19 mouse cellular contexts compared by ENCODE assay signal in the genomic region with DNA sequence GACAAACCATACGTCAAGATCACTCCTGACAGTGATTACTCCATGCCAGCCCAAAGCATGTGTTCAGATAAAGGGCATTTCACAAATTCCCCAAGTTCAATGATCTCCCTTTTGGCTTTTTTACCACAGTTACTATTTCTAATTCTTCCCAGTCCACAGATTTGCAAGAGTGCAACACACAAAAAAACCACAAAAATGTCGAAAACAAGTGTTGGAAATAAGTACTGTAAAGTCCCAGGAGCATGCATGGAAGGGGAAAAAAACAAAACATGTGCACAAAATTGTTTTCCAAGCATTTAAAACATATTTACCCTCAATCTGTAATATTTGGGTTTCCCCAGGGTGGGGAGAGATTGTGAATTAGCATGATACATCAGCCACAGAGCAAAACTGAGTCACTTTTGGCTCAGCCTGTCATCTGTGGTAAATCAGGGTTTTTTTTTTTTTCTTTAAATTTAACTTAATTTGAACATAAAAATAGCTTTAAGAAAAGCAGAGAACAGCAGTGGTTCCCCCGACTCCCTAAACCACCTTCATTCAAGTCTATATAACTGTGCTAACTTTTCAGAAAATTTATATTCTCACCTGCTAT.
"Had no signal": no experiment of that assay in that cellular context is flagged by ENCODE, and none has a peak within 500 bp of the region (broad histone marks: within the 10 kb centered on the region; RNA-seq: fewer than 3 reads in every experiment).

No protein-coding gene starts in this region.

- H3K9ac ChIP-seq: liver, embryonic 12.5 days; liver, embryonic 15.5 days; lung, embryonic 15.5 days; midbrain, embryonic 13.5 days; neural tube, embryonic 13.5 days had no signal

- H3K4me2 ChIP-seq: liver, embryonic 12.5 days; liver, embryonic 15.5 days; lung, embryonic 15.5 days; midbrain, embryonic 13.5 days; neural tube, embryonic 13.5 days had no signal

- H3K4me3 ChIP-seq: left cerebral cortex, adult 2 months; liver, embryonic 12.5 days; liver, embryonic 15.5 days; lung, embryonic 15.5 days; megakaryocyte, embryonic 14.5 days; midbrain, embryonic 10.5 days; midbrain, embryonic 13.5 days; myocyte; neural tube, embryonic 13.5 days had no signal

- H3K27ac ChIP-seq: kidney, postnatal 0 days; left cerebral cortex, adult 2 months; liver, embryonic 12.5 days; liver, embryonic 15.5 days; lung, embryonic 15.5 days; midbrain, embryonic 10.5 days; midbrain, embryonic 13.5 days; neural tube, embryonic 13.5 days had no signal

- H3K27me3 ChIP-seq: liver, embryonic 12.5 days; liver, embryonic 15.5 days; lung, embryonic 15.5 days; megakaryocyte, embryonic 14.5 days; midbrain, embryonic 13.5 days; neural tube, embryonic 13.5 days had no signal

- H3K36me3 ChIP-seq: liver, embryonic 12.5 days; liver, embryonic 15.5 days; lung, embryonic 15.5 days; midbrain, embryonic 10.5 days; midbrain, embryonic 13.5 days; neural tube, embryonic 13.5 days had no signal

- DNase-seq: kidney, postnatal 25 days; layer of hippocampus, postnatal 36 days; lung, adult 18-20 months; lung, postnatal 10 days; lung, postnatal 36 days; retina, postnatal 1 day; thymus, adult 18-20 months; thymus, postnatal 36 days had no signal

- ATAC-seq: liver, embryonic 12.5 days; midbrain, embryonic 13.5 days; midbrain, embryonic 16.5 days had no signal

- H3K9me3 ChIP-seq: liver, embryonic 12.5 days; liver, embryonic 15.5 days; lung, embryonic 15.5 days; megakaryocyte, embryonic 14.5 days; midbrain, embryonic 10.5 days; midbrain, embryonic 13.5 days; neural tube, embryonic 13.5 days had no signal

- H3K4me1 ChIP-seq: liver, embryonic 12.5 days; liver, embryonic 15.5 days; lung, embryonic 15.5 days; megakaryocyte, embryonic 14.5 days; midbrain, embryonic 10.5 days; midbrain, embryonic 13.5 days; neural tube, embryonic 13.5 days had no signal
